Mouse (Mus musculus) c-Kit-positive CD71-positive TER-119-positive erythroid progenitor cells, embryonic 14.5 days (primary cell): Measurements from ENCODE around the gene 1700061G19Rik.

Source experiments
- DNase-seq: peaks from one replicate; pipeline ENCODE4 v3.0.0-alpha.2; 2013; ENCODE audit warnings: low spot score

The 1700061G19Rik gene

DNA sequence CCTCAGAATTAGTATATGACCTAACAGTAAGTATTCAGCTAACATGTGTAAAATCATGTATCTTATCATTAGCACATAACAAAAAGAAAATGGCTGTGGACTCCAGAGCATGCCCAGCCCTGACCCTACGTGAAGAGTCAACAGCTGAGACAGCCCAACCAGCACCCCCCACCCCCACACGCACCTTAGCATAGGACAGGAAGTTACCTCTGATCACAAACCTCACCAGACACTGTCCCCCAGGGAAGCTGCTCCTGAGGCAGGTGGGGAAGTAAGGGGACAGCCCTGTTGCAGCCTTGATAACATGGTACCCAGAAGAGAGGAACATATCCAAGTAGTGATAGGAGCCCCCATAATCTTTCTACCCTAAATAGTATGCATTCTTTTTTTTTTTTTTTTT is 50.7 kb downstream of the 1700061G19Rik start:
- DNase-seq: no peak

GRCm38 (mm10) chr17:56929101-56929500 is 53.8 kb downstream of the 1700061G19Rik start:
- no peak for DNase-seq

DNA sequence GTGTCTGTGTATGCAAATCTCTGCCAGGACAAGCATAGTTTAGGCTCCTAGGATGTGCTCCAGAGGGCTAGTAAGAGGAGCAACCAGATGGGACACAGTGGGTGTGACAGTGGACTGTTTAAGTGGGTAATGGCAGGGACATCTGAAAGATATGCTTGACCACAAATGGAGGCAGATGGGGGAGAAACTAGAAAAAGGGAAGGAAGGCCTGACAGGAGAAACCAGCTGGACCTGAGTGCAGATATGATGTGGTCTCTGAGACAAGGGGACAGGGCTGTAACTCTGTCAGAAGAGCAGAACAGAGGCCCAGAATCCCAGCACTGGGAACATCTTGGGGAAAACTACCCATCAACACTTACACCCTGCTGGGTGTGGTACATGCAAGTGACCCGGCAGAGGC is 54.3 kb downstream of the 1700061G19Rik start:
- no peak for DNase-seq

GRCm38 (mm10) chr17:56930026-56930425 is 54.7 kb downstream of the 1700061G19Rik start:
- no peak for DNase-seq

DNA sequence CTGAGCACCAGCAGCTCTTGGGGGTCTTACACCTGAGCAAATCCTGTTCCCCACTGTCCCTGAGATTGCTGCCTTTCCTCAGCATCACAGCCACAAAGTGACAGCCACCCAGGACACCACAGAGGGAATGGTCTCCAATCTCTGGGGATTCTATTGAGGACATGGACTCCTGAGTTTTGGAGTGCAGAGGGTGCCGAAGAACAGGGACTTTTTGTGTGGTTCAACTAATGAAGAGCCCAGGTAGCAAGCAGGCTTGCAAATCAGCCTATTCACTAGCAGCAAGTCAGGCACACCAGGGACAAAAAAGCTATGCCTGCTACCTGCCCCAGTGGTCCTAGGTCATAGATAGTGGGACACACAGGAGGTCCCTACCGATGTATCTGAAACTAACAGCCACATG is 58.1 kb downstream of the 1700061G19Rik start:
- no peak for DNase-seq

DNA sequence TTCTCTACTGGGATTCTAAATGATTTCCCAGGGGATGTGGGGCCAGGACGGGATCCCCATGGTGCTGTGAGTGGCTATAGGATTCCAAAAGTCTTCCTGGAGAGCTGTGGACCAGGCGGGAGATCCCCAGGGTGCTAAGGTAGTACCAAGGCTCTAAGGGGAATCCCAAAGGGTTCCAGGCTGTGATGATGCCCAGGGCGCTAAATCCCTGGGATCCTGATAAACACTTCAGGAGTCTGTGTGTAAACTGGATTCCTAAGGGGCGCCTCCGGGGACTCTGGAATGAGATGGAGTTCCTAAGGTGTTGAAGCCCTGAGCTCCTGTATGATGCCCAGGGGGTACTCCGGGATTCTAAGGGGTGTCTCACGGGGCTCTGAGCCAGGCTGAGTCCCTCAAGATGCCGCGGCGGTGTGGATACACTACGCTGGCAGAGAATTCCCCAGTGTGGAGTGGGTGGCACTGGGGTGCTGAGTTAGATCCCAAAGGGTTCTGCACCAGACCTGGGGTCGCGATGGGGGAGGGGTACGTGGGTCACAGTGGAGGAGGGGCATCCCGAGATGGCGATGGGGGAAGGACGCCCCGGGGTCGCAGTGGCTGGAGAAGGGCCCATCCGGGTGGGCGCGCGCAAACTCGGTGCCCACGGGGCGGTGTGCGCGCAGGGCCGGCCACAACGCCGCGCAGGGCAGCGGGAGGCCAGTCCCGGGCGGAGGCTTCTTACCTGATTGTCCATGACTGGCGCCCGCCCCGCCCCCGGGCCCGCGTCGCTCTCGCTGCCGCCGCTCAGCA is 59.5 kb downstream of the 1700061G19Rik start:
- DNase-seq: no peak

DNA sequence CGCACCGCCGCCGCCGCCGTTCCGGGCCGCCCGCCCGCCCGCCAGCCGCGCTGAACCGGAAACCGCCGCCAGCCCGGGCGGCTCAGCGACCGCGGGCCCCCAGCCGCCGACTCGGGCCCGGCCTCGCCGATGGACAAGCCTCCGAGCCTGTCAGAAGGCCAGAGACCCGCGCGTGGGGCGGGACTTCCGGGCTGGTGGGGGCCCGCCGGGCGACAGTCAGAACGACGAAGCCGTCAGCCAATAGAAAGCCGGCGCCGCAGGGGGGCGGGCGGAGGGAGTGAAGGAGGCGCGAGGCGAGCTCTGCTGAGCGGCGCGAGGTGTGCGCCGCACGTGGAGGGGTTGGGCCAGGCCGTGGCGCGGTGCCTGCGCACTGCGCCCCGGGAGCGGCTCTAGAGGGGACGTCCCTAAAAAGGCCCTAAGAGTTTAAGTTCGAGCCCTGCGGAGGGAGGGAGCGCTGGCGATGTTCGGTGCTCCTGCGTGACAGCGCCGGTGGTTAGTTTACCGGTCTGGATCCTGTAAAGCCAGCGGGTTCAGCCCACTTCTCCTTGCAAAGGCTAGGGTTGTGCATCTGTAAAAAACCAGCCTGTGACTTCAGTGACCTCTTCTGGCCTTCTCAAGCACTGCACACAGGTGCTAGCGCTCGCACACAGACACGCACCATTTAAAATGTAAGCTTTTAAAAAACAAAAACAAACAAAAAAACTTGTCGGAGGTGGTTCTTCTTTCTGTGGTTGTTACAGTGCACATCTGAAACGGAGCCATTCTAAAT is 60.3 kb downstream of the 1700061G19Rik start, which contains the start of gene Mllt1:
Gene Mllt1 (minus strand): TSS at position 53 of the 769 bp plus-strand sequence.
- DNase-seq: peak; percentile 94

- no peak for DNase-seq
Measured at GRCm38 (mm10) chr17:56936731-56937130, 61.5 kb downstream of the 1700061G19Rik start.
